Mouse (Mus musculus) adrenal gland, adult 2 months (tissue): ENCODE results near the gene Bnip2. TPM values are rescaled to one million over a fixed set of nuclear protein-coding genes. Genes with fewer than 3 reads are reported as not detected.
A peak's percentile ranks its signal among the peaks of the same experiment; 100 is the strongest.
"Not testable (repeated sequence)": the region's sequence is repeated elsewhere in the genome, so short reads cannot be mapped to it uniquely, and the experiment has no call there.

Experiments
- DNase-seq: peaks from one replicate; pipeline ENCODE4 v3.0.0; 2021
- polyA plus RNA-seq: library from polyadenylated mRNA; depleted of rRNA; stranded (reverse); fragments of >200 nt; gene quantifications from 2 replicates; pipeline ENCODE4 v1.2.3, GENCODE M21; 2012
- total RNA-seq, 2 experiments: library from RNA; stranded (reverse); gene quantifications; 2 replicates each; pipeline ENCODE4 v1.2.3; 2021

The Bnip2 gene
- total and polyA plus RNA-seq, 3 experiments, result 17.1 to 109 (median 91.1) TPM

GRCm38 (mm10) chr9:70010781-70011473 is 21.7 kb downstream of the Bnip2 start:
- no peak for DNase-seq

GRCm38 (mm10) chr9:70011537-70012407 is 22.5 kb downstream of the Bnip2 start:
- DNase-seq, result no peak

- DNase-seq, result peak; percentile 96
Observed at GRCm38 (mm10) chr9:70012408-70012901, 23.2 kb downstream of the Bnip2 start, which contains the start of gene Gtf2a2. Gtf2a2 (plus strand) TSS chr9:70012550.

GRCm38 (mm10) chr9:70015632-70016031 is 26.4 kb downstream of the Bnip2 start:
- no peak for DNase-seq

GRCm38 (mm10) chr9:70018879-70019278 is 29.6 kb downstream of the Bnip2 start:
- DNase-seq, result no peak

- DNase-seq, result no peak
Observed at GRCm38 (mm10) chr9:70021610-70022009, 32.3 kb downstream of the Bnip2 start.

GRCm38 (mm10) chr9:70022083-70022482 is 32.8 kb downstream of the Bnip2 start:
- DNase-seq, result no peak

GRCm38 (mm10) chr9:70023615-70024014 is 34.3 kb downstream of the Bnip2 start:
- not testable (repeated sequence) for DNase-seq

- DNase-seq, result no peak
Observed at GRCm38 (mm10) chr9:70024648-70025047, 35.4 kb downstream of the Bnip2 start.

GRCm38 (mm10) chr9:70025365-70026012 is 36.2 kb downstream of the Bnip2 start:
- DNase-seq, result no peak

GRCm38 (mm10) chr9:70032167-70032566 is 42.9 kb downstream of the Bnip2 start:
- DNase-seq, result no peak

- DNase-seq, result no peak
Observed at GRCm38 (mm10) chr9:70033056-70033455, 43.8 kb downstream of the Bnip2 start.

GRCm38 (mm10) chr9:70034702-70035101 is 45.4 kb downstream of the Bnip2 start:
- DNase-seq, result no peak

- no peak for DNase-seq
Observed at GRCm38 (mm10) chr9:70036646-70037045, 47.4 kb downstream of the Bnip2 start.

- no peak for DNase-seq
Observed at GRCm38 (mm10) chr9:70037988-70038387, 48.7 kb downstream of the Bnip2 start, which contains the start of gene Gcnt3. Gcnt3 (minus strand) TSS chr9:70038088.

- DNase-seq, result no peak
Observed at GRCm38 (mm10) chr9:70039597-70040385, 50.5 kb downstream of the Bnip2 start.

- no peak for DNase-seq
Observed at GRCm38 (mm10) chr9:70040570-70040969, 51.3 kb downstream of the Bnip2 start.

GRCm38 (mm10) chr9:70042137-70042536 is 52.9 kb downstream of the Bnip2 start:
- DNase-seq, result peak; percentile 45

GRCm38 (mm10) chr9:70042935-70043334 is 53.7 kb downstream of the Bnip2 start:
- no peak for DNase-seq

- no peak for DNase-seq
Observed at GRCm38 (mm10) chr9:70044865-70045264, 55.6 kb downstream of the Bnip2 start.

- DNase-seq, result no peak
Observed at GRCm38 (mm10) chr9:70046255-70046654, 57.0 kb downstream of the Bnip2 start.

- no peak for DNase-seq
Observed at GRCm38 (mm10) chr9:70047839-70048238, 58.6 kb downstream of the Bnip2 start.
